Mouse (Mus musculus): ENCODE measurements around the gene AC153137.1.
"Not testable (repeated sequence)": the region's sequence is repeated elsewhere in the genome, so short reads cannot be mapped to it uniquely, and the experiment has no call there.

The AC153137.1 gene

DNA sequence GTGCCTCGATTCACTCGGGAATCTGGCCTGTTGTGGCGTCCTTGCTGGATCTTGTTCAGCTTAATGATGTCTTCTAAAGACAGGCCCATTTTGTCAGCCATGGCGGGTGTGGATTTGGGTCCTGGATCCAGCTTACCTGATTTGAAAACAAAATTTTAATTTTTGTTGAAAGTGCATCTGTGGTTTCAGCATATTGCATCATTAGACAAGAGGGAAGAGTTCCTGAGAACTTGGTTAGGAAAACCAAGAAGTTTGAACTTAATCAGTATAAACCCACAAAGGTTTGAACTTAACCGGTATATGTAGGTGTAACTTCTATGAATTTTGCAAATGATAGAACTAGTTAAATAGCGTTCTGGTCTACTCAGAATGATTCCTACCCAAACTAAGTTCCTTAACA is at the start of gene AC153137.1:
AC153137.1 (minus strand) TSS at position 101 of the 400 bp plus-strand sequence.
- not testable (repeated sequence) for DNase-seq

- no peak for DNase-seq
Measured at GRCm38 (mm10) chr1:31023173-31023572, 45.4 kb upstream of the AC153137.1 start.

- DNase-seq, result no peak
Measured at GRCm38 (mm10) chr1:31019283-31019682, 41.5 kb upstream of the AC153137.1 start.

- no peak for DNase-seq
Measured at GRCm38 (mm10) chr1:31017377-31017776, 39.6 kb upstream of the AC153137.1 start.

- no peak for DNase-seq
Measured at GRCm38 (mm10) chr1:31016068-31016467, 38.3 kb upstream of the AC153137.1 start.

- no peak for DNase-seq
Measured at GRCm38 (mm10) chr1:31015261-31015660, 37.5 kb upstream of the AC153137.1 start.

GRCm38 (mm10) chr1:30977239-30977638 is 529 bp downstream of the AC153137.1 start:
- DNase-seq, result not testable (repeated sequence)

DNA sequence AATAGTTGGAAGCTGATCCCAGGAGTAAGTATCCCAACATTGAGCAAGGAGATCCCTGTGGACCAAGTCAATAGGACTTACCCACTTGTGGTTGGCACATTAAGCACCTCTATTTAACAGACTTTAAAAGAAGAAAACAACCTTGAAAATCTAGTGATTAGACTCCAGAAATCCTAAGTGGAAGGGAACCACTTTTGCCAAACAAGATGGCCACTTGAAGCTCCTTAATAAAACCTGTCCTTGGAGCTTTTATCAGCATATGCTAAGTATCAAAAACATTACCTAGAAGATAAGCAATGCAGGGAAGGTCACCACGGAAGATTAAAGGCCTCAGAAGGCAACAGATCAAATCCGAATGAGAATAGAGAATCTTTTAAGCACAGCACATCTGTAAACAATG is 26.0 kb downstream of the AC153137.1 start:
- no peak for DNase-seq

DNA sequence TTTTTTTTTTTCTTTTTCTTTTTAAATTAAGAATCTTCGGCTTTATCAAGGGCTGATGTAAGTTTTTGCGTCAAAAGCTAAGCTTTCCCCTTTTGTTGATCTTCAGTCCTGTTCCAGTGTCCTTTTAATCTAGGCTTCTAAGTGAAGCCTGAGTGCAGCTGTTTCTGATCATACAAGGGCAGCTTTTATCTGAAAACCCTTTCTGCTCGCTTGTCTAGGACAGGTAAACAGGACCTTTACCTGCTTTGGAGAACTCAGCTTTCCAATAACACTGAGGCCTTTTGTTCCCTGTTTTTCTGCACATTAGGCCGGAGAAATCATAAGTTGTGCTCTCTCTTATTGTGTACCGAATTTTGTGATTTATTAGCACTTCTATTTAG is 27.3 kb downstream of the AC153137.1 start:
- no peak for DNase-seq

DNA sequence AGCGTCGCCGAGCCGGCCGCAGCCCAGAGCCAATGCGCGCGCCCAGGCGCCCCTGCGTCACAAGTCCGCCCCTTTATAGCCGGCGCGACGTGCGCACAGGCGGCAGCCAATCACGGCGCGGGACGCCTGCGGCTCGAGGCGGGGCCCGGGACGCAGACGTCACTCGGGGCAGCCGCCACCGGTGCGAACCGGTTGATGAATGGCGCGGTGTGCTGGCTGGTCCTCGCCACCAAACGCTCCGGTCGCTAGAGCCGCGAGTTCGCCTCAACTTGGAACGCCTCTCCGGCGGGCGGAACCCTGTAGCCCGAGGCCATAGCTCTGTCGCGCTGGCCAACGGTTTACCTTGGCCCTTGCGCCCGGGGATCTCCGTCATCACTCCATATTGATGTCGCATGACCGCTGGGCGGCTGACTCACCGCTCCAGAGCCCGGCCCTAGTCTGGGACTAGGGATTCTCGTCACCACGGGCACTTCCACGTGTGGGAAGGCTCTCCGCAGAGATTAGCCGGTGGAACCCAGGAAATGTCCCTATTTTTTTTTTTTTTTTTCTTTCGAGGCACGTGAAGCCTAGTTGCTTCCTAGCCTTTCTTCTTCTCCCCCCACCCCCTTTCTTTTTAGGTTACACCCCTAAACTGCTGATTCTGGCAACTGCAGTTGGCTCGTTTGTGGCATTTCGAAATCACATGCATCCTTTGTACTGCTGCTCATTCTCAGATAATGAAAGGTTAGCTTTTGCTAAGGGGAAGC is 27.9 kb downstream of the AC153137.1 start:
- peak; percentile 94 to 97 for DNase-seq

DNA sequence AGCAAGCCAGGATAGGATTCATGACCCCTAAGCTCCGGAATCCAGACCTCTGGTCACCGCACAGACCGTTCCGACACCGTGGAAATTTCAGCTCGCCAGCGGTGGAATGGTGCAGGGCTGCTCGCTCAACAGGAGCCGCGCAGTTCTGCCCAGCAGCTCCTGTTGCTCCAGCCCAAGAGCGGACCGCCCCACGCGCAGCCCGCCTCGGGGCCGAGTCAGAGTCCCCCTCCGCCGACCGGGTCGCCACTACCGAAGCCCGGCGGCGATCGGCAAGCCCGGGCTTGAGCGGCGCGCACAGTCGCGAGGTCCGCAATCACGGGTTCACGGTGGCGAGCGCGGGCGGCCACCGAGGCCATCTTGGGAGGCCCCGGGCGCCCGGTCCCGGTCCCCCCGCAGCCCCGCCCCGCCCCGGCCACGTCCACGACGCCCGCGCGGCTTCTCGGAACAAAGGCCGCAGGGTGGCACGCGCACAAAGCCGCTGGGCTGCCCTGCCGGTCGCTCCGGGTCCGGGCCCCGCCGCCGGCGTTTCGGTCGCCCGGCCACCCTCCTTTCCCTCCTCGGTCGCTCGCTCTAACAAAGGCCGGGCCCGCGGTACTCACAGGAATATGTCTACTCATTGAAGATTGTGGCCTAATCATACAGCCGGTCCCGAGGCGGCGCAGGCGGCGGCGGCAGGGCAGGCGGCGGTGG is 28.7 kb downstream of the AC153137.1 start:
- DNase-seq, result peak in 1 of 2 experiments; percentile 60

DNA sequence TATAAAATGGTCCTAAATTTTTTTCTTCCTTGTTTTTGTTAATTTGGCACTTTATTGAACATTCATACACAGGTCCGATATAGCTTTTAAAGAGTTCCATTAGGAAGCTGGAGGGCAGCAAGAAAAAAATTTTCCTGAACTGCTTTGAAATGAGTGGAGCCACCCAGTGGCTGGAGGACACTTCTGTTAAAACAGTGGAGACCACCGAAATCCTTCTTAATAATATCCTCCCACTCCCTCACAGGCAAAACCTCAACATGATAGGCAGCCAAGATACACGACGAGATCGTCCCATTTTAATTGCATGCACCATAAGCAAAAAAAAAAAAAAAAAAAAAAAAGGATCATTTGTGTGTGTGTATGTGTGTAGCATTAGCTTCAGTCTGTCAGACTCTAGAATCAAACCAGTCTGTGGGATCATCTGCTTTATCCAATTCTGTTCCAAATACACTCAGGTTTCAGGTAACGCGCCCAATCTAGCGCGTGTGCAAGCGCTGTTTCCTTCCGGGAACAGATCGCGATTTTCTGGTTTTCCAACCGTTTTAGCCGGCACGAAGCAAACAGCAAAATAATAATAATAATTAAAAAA is 29.3 kb downstream of the AC153137.1 start:
- no peak for DNase-seq

GRCm38 (mm10) chr1:30945136-30945535 is 32.6 kb downstream of the AC153137.1 start:
- no peak for DNase-seq

DNA sequence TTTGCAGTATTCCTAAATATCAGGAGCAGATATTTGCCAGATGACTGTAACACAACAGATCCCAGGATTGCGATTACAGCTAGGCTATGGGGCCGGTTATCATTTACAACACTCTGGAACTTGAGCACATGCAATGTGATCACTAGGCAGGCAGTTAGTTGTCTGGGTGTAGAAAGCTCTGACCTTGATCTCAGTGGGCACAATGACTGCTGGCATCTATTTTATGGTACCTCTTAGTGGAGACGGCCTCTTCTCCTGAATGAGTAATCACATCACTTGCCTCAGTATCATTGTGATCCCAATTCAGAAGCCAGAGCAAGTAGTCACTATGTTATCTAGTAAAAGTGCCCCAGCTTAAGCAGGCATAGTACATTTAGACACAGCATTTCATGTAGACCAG is 37.2 kb downstream of the AC153137.1 start:
- no peak for DNase-seq

- DNase-seq, result no peak
Measured at GRCm38 (mm10) chr1:30938392-30938791, 39.4 kb downstream of the AC153137.1 start.

DNA sequence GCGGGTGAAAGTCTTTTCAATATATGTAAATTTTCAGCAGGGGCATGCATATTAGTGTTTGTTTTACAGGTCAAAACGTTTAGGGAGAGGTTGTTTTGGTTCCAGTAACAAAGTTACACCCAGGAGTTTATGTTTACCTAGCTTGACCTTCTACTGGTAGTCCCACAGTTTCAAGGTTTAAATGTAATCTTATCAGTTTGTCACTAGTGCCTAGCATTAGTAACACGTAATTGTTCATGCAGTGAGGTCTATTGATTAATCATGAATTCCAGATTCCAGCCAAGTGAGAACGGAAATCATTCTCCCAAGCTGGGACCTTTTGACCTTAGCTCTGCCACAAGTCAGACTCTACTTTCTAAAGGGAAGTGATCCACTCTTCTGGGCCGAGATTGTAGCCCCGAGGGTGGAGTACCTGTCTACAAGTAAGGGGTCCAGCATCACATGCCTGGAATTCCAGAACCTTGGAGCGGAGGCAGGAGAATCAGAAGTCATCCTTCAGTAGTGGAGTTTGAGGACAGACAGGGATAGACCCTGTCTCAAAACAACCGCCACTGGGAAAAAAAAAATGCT is 40.3 kb downstream of the AC153137.1 start:
- DNase-seq, result no peak

GRCm38 (mm10) chr1:30936488-30936887 is 41.3 kb downstream of the AC153137.1 start:
- no peak for DNase-seq

DNA sequence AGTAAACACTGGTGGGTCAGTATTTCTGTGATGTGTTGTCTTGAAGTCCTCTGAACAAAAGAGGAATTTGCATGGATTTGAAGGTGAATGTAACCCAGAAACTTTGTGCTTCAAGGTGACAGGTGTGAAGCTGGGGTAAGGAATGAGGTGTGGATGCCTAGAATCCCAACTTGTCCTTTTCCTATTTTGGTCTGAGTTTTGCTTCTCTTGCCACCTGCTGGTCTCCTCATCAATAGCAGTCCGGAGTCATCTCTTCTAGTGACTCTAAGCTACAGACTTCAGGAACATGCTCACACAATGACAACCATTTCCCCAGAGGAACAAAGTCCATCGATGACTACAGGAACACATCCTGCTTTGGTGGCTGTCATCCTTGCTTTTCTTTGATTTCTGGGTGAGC is 46.9 kb downstream of the AC153137.1 start:
- no peak for DNase-seq

DNA sequence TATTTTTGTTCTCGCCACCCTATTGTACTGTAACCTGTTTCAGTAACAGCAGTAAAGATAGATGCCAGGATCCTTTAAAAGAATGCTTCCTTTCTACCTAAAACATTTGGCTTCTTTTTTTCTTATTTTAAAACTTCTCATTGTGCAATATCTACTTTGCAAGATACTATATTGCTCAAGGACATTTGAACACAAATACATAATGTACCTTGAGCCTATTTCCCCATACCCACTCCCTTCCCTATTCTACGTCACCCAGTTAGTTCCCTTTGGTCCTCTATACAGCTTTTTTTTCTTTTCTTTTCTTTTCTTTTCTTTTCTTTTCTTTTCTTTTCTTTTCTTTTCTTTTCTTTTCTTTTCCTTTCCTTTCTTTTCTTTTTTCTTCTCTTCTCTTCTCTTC is 47.6 kb downstream of the AC153137.1 start:
- no peak for DNase-seq
